Mouse (Mus musculus) liver, embryonic 13.5 days (tissue): ENCODE results near the gene Nr5a2. TPM values are rescaled to one million over a fixed set of nuclear protein-coding genes. Genes with fewer than 3 reads are reported as not detected.
A peak's percentile ranks its signal among the peaks of the same experiment; 100 is the strongest.

ENCODE experiments used
- ATAC-seq: fragments of 200-750 bp; cut with Nextera tagmentation; 2 replicates; pipeline ENCODE4 v1.8.0; 2017; ENCODE audit warnings: low read depth, mild to moderate bottlenecking, moderate number of reproducible peaks, moderate library complexity
- DNase-seq: peaks from one replicate; pipeline ENCODE4 v3.0.0; 2022
- H3K27ac ChIP-seq: fragments of 300-500 bp; sonication (generic); 2 replicates; pipeline ENCODE4 v1.5.1; 2015; ENCODE audit warnings: moderate library complexity, mild to moderate bottlenecking, inconsistent platforms
- H3K27me3 ChIP-seq: fragments of 300-500 bp; sonication (generic); 2 replicates; pipeline ENCODE4 v1.6.1; 2015; ENCODE audit warnings: mild to moderate bottlenecking, inconsistent platforms
- H3K36me3 ChIP-seq: fragments of 300-500 bp; sonication (generic); 2 replicates; pipeline ENCODE4 v1.6.1; 2015; ENCODE audit warnings: mild to moderate bottlenecking, inconsistent platforms
- H3K4me1 ChIP-seq: fragments of 300-500 bp; sonication (generic); replicated peaks from 2 replicates; pipeline ENCODE4 v1.6.1; 2015; ENCODE audit warnings: inconsistent platforms
- H3K4me2 ChIP-seq: fragments of 300-500 bp; sonication (generic); 2 replicates; pipeline ENCODE4 v1.6.1; 2015; ENCODE audit warnings: inconsistent platforms, mild to moderate bottlenecking, moderate library complexity
- H3K4me3 ChIP-seq: fragments of 300-500 bp; sonication (generic); replicated peaks from 2 replicates; pipeline ENCODE4 v1.5.1; 2015; ENCODE audit warnings: mild to moderate bottlenecking, inconsistent platforms
- H3K9ac ChIP-seq: fragments of 300-500 bp; sonication (generic); 2 replicates; pipeline ENCODE4 v1.6.1; 2015; ENCODE audit warnings: mild to moderate bottlenecking, inconsistent platforms
- H3K9me3 ChIP-seq: fragments of 300-500 bp; sonication (generic); replicated peaks from 2 replicates; pipeline ENCODE4 v1.6.1; 2016; ENCODE audit warnings: inconsistent platforms
- WGBS: fragments of 180-500 bp; shearing (Covaris S2); methylation state at CpG from one replicate; pipeline ENCODE4 v1.1.7; 2015; ENCODE audit not compliant: insufficient replicate concordance; 5-methylcytosine and 5-hydroxymethylcytosine counted together
- polyA plus RNA-seq: library from polyadenylated mRNA; unstranded; fragments of >200 nt; fragmentation: Nextera tagmentation; extraction: Ambion mirVana; gene quantifications from 2 replicates; pipeline ENCODE4 v1.2.1, GENCODE M21; 2015

The Nr5a2 gene
- polyA plus RNA-seq, 1 experiment from 2014 or later, result 1.4 TPM

- ATAC-seq (no peak), DNase-seq (no peak)
- H3K27ac ChIP-seq, result no peak overlapping the region
- H3K36me3 ChIP-seq, result no peaks in the 10 kb centered on the region
- 0 out of 2 replicates have a peak, but pooled peaks cover 7% of the 10 kb centered on the region for H3K4me1 ChIP-seq
- H3K9me3 ChIP-seq, result no peaks in the 10 kb centered on the region
- no peak overlapping the region for H3K4me2 ChIP-seq
- no peaks in the 10 kb centered on the region for H3K27me3 ChIP-seq
- no peak overlapping the region for H3K9ac ChIP-seq
- no peak overlapping the region for H3K4me3 ChIP-seq
- WGBS, result 64% methylated on average over 12 of the region's 12 CpGs
Observed at GRCm38 (mm10) chr1:136910741-136911593, 49.3 kb downstream of the Nr5a2 start.

- no peak overlapping the region for H3K27ac ChIP-seq
- ATAC-seq, result no peak; the same call in 1 of the 2 replicates
Observed at GRCm38 (mm10) chr1:136910144-136910543, 50.1 kb downstream of the Nr5a2 start.

GRCm38 (mm10) chr1:136909494-136910037 lies 50.7 kb downstream of the Nr5a2 start:
- Histone ChIP-seq H3K4me1 (0 out of 2 replicates have a peak, but pooled peaks cover 7% of the 10 kb centered on the region), H3K4me2 (no peak overlapping the region), H3K36me3 (no peaks in the 10 kb centered on the region), H3K27me3 (no peaks in the 10 kb centered on the region), H3K9me3 (no peaks in the 10 kb centered on the region), H3K27ac (no peak overlapping the region), H3K9ac (no peak overlapping the region), H3K4me3 (no peak overlapping the region)
- ATAC-seq (no peak), DNase-seq (no peak)
- 78% methylated on average over 6 of the region's 6 CpGs for WGBS

More at GRCm38 (mm10) chr1:136910144-136910543, 50.1 kb downstream of the Nr5a2 start:
- Histone ChIP-seq H3K4me3 (no peak overlapping the region), H3K4me1 (0 out of 2 replicates have a peak, but pooled peaks cover 7% of the 10 kb centered on the region), H3K36me3 (no peaks in the 10 kb centered on the region), H3K9me3 (no peaks in the 10 kb centered on the region), H3K4me2 (no peak overlapping the region), H3K27me3 (no peaks in the 10 kb centered on the region), H3K9ac (no peak overlapping the region)
- WGBS, result 65% methylated on average over 12 of the region's 12 CpGs
- DNase-seq, result no peak

GRCm38 (mm10) chr1:136898130-136898529 lies 62.1 kb downstream of the Nr5a2 start:
- H3K4me3 ChIP-seq, result no peak overlapping the region
- H3K27me3 ChIP-seq, result no peaks in the 10 kb centered on the region
- H3K36me3 ChIP-seq, result no peaks in the 10 kb centered on the region
- no peak overlapping the region for H3K4me2 ChIP-seq
- ATAC-seq (no peak), DNase-seq (no peak)
- no peaks in the 10 kb centered on the region for H3K9me3 ChIP-seq
- H3K27ac ChIP-seq, result no peak overlapping the region
- peaks cover 19% of the 10 kb centered on the region for H3K4me1 ChIP-seq
- WGBS, result 72% methylated on average over 4 of the region's 4 CpGs
- no peak overlapping the region for H3K9ac ChIP-seq

- peaks cover 23% of the 10 kb centered on the region for H3K4me1 ChIP-seq
- no peaks in the 10 kb centered on the region for H3K27me3 ChIP-seq
- H3K9ac ChIP-seq, result no peak overlapping the region
- 49% methylated on average over 6 of the region's 6 CpGs for WGBS
- no peak overlapping the region for H3K4me3 ChIP-seq
- no peak overlapping the region for H3K4me2 ChIP-seq
- DNase-seq (no peak), ATAC-seq (no peak)
- H3K36me3 ChIP-seq, result no peaks in the 10 kb centered on the region
- no peaks in the 10 kb centered on the region for H3K9me3 ChIP-seq
- H3K27ac ChIP-seq, result no peak overlapping the region
Observed at GRCm38 (mm10) chr1:136896351-136896750, 63.9 kb downstream of the Nr5a2 start.

- H3K4me1 ChIP-seq, result peaks cover 23% of the 10 kb centered on the region
- H3K9me3 ChIP-seq, result no peaks in the 10 kb centered on the region
- 59% methylated on average over 8 of the region's 8 CpGs for WGBS
- H3K36me3 ChIP-seq, result no peaks in the 10 kb centered on the region
- 0 out of 2 replicates have a peak overlapping the region, but pooled peaks have one; percentile 4 for H3K4me2 ChIP-seq
- no peak for DNase-seq
- H3K27ac ChIP-seq, result no peak overlapping the region
- H3K27me3 ChIP-seq, result no peaks in the 10 kb centered on the region
- H3K9ac ChIP-seq, result no peak overlapping the region
- no peak for ATAC-seq
- no peak overlapping the region for H3K4me3 ChIP-seq
Observed at GRCm38 (mm10) chr1:136895877-136896276, 64.4 kb downstream of the Nr5a2 start.

- WGBS, result 38% methylated on average over 2 of the region's 2 CpGs
- ATAC-seq (no peak), DNase-seq (no peak)
- Histone ChIP-seq H3K27me3 (no peaks in the 10 kb centered on the region), H3K4me2 (no peak overlapping the region), H3K4me3 (no peak overlapping the region), H3K9ac (no peak overlapping the region), H3K27ac (no peak overlapping the region), H3K4me1 (peaks cover 23% of the 10 kb centered on the region), H3K9me3 (no peaks in the 10 kb centered on the region), H3K36me3 (no peaks in the 10 kb centered on the region)
Observed at GRCm38 (mm10) chr1:136894753-136895152, 65.5 kb downstream of the Nr5a2 start.

- no peaks in the 10 kb centered on the region for H3K36me3 ChIP-seq
- H3K4me1 ChIP-seq, result peaks cover 23% of the 10 kb centered on the region
- 64% methylated on average over 6 of the region's 6 CpGs for WGBS
- ATAC-seq (no peak), DNase-seq (no peak)
- no peak overlapping the region for H3K4me3 ChIP-seq
- H3K9me3 ChIP-seq, result no peaks in the 10 kb centered on the region
- no peak overlapping the region for H3K27ac ChIP-seq
- no peaks in the 10 kb centered on the region for H3K27me3 ChIP-seq
- no peak overlapping the region for H3K9ac ChIP-seq
- no peak overlapping the region for H3K4me2 ChIP-seq
Observed at GRCm38 (mm10) chr1:136893162-136893561, 67.1 kb downstream of the Nr5a2 start.

- peaks cover 21% of the 10 kb centered on the region for H3K4me1 ChIP-seq
- no peak overlapping the region for H3K27ac ChIP-seq
- 63% methylated on average over 7 of the region's 7 CpGs for WGBS
- no peak overlapping the region for H3K4me2 ChIP-seq
- H3K36me3 ChIP-seq, result no peaks in the 10 kb centered on the region
- no peaks in the 10 kb centered on the region for H3K9me3 ChIP-seq
- ATAC-seq (no peak), DNase-seq (no peak)
- H3K9ac ChIP-seq, result no peak overlapping the region
- no peaks in the 10 kb centered on the region for H3K27me3 ChIP-seq
- H3K4me3 ChIP-seq, result no peak overlapping the region
Observed at GRCm38 (mm10) chr1:136890439-136890838, 69.8 kb downstream of the Nr5a2 start.

- DNase-seq (no peak), ATAC-seq (no peak)
- no peaks in the 10 kb centered on the region for H3K9me3 ChIP-seq
- no peak overlapping the region for H3K4me2 ChIP-seq
- H3K27me3 ChIP-seq, result no peaks in the 10 kb centered on the region
- H3K4me1 ChIP-seq, result peaks cover 11% of the 10 kb centered on the region
- no peak overlapping the region for H3K9ac ChIP-seq
- H3K4me3 ChIP-seq, result no peak overlapping the region
- 0 out of 2 replicates have a peak, but pooled peaks cover 6% of the 10 kb centered on the region for H3K36me3 ChIP-seq
- H3K27ac ChIP-seq, result no peak overlapping the region
- WGBS, result 61% methylated on average over 6 of the region's 6 CpGs
Observed at GRCm38 (mm10) chr1:136888704-136889103, 71.5 kb downstream of the Nr5a2 start.

- ATAC-seq, result no peak
- Histone ChIP-seq H3K9me3 (no peaks in the 10 kb centered on the region), H3K4me1 (peaks cover 7% of the 10 kb centered on the region), H3K27me3 (no peaks in the 10 kb centered on the region), H3K27ac (no peak overlapping the region), H3K4me3 (no peak overlapping the region), H3K4me2 (no peak overlapping the region), H3K36me3 (0 out of 2 replicates have a peak, but pooled peaks cover 6% of the 10 kb centered on the region), H3K9ac (no peak overlapping the region)
- no peak for DNase-seq
- WGBS, result 40% methylated on average over 6 of the region's 6 CpGs
Observed at GRCm38 (mm10) chr1:136886678-136887077, 73.6 kb downstream of the Nr5a2 start.
